Mouse (Mus musculus): ENCODE measurements at regions not wholly inside any gene's neighbourhood (a gene's known extent, or its start where the extent isn't known, plus 50 kb on each side); places are given as distances from the start of the nearest gene placed in this dataset.

DNA sequence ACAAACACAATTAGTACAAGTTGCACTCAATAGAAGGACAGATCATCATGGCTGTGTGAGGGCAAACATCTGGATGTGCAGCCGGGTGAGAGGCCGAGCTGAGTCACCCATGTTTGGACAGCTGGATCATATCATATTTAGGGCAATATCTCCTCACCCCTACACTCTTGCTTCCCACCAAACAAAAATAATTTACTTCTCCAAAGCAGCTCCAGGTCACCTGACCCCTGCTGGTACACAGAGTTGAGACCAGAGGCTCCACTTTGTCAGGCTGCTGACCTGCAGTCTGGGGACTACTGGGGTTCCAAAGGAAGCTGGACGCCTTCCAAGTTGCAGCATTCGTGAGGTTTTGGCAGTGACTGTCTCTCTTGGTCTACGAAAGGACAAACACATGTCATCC lies 186.3 kb downstream of the Usp46 start:
- Histone ChIP-seq H3K27ac (replicated peaks) (no peak overlapping the region), H3K4me3 (replicated peaks) (no peak overlapping the region), H3K9me3 (replicated peaks) (no peaks in the 10 kb centered on the region), H3K4me2 (no peak overlapping the region), H3K4me1 (peaks cover 7% of the 10 kb centered on the region; the same call in 1 of the 2 replicates), H3K9ac (replicated peaks) (no peak overlapping the region), H3K27me3 (replicated peaks) (no peaks in the 10 kb centered on the region), H3K36me3 (no peaks in the 10 kb centered on the region)
- no peak for ATAC-seq (ENCODE audit: low FRiP score)
- WGBS = 70% methylated on average over 5 of the region's 5 CpGs

- 13% methylated on average over 12 of the region's 12 CpGs for WGBS
- H3K4me3 ChIP-seq (replicated peaks) = no peak overlapping the region
- H3K9ac ChIP-seq (replicated peaks) = no peak overlapping the region
- H3K9me3 ChIP-seq (replicated peaks) = no peaks in the 10 kb centered on the region
- peak overlapping the region; percentile 43 for H3K4me2 ChIP-seq
- no peak for ATAC-seq (ENCODE audit: low FRiP score)
- H3K4me1 ChIP-seq = peaks cover 7% of the 10 kb centered on the region; the same call in 1 of the 2 replicates
- H3K27me3 ChIP-seq (replicated peaks) = no peaks in the 10 kb centered on the region
- no peak overlapping the region for H3K27ac ChIP-seq (replicated peaks)
- no peaks in the 10 kb centered on the region for H3K36me3 ChIP-seq
These were observed 183.2 kb downstream of the Usp46 start for GRCm38 (mm10) chr5:73884998-73885397.

GRCm38 (mm10) chr5:73885691-73886090 lies 182.5 kb downstream of the Usp46 start:
- Histone ChIP-seq H3K27me3 (replicated peaks) (no peaks in the 10 kb centered on the region), H3K9ac (replicated peaks) (no peak overlapping the region), H3K9me3 (replicated peaks) (no peaks in the 10 kb centered on the region), H3K4me2 (no peak overlapping the region), H3K36me3 (no peaks in the 10 kb centered on the region), H3K4me1 (peaks cover 7% of the 10 kb centered on the region; the same call in 1 of the 2 replicates), H3K4me3 (replicated peaks) (no peak overlapping the region), H3K27ac (replicated peaks) (no peak overlapping the region)
- ATAC-seq (ENCODE audit: low FRiP score) = no peak
- whole genome bisulfite sequencing = 95% methylated on average over 1 of the region's 1 CpGs

- WGBS = 60% methylated on average over 8 of the region's 8 CpGs
- ATAC-seq (ENCODE audit: low FRiP score) = no peak
- H3K27ac ChIP-seq (replicated peaks) = no peak overlapping the region
- no peak overlapping the region for H3K9ac ChIP-seq (replicated peaks)
- peaks cover 7% of the 10 kb centered on the region; the same call in 1 of the 2 replicates for H3K4me1 ChIP-seq
- no peak overlapping the region for H3K4me3 ChIP-seq (replicated peaks)
- H3K36me3 ChIP-seq = no peaks in the 10 kb centered on the region
- no peak overlapping the region for H3K4me2 ChIP-seq
- H3K9me3 ChIP-seq (replicated peaks) = no peaks in the 10 kb centered on the region
- H3K27me3 ChIP-seq (replicated peaks) = no peaks in the 10 kb centered on the region
These were observed 180.8 kb downstream of the Usp46 start for GRCm38 (mm10) chr5:73887306-73887958.

DNA sequence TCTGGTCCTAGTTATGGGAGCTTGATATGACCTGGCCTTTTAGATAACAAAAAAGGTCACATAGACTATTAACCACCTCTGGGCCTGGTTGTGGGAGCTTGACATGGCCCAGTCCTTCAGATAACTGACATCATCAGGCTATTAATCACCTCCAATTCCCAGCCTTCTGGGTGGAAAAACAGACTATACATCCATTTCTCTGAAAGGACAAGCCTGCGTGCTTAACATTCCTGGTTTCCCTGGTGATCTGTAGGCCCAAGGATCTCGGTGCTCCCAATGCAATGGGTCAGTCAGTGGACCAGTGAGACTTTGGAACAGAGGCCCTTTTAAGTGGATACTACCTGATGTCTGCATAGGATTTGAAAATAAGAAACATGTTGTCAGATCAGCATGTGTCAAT lies 179.8 kb downstream of the Usp46 start:
- Histone ChIP-seq H3K36me3 (no peaks in the 10 kb centered on the region), H3K4me1 (peaks cover 7% of the 10 kb centered on the region; the same call in 1 of the 2 replicates), H3K27ac (replicated peaks) (no peak overlapping the region), H3K4me3 (replicated peaks) (no peak overlapping the region), H3K9me3 (replicated peaks) (no peaks in the 10 kb centered on the region), H3K4me2 (no peak overlapping the region), H3K27me3 (replicated peaks) (no peaks in the 10 kb centered on the region), H3K9ac (replicated peaks) (no peak overlapping the region)
- WGBS = 47% methylated on average over 2 of the region's 2 CpGs
- no peak for ATAC-seq (ENCODE audit: low FRiP score)

DNA sequence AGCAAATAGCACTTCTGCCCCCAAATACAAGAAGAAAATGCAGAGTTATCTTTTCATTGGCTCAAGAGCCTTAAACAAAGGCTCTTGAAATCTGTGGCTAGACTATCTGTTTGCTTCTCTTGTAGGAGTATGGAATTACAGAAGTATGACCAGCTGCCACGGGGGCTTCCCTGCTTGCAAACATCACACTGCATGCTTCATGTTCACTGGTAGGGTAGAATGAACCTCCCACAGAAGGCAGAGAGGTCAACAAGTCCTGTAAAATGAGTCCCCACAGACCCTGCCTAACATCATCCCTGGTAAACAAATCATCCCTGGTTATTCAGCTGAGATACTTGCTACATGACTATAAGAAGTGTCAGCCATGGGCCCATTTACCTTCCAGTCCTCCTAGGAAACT lies 178.9 kb downstream of the Usp46 start:
- Histone ChIP-seq H3K4me2 (no peak overlapping the region), H3K4me3 (replicated peaks) (no peak overlapping the region), H3K27me3 (replicated peaks) (no peaks in the 10 kb centered on the region), H3K27ac (replicated peaks) (no peak overlapping the region), H3K9me3 (replicated peaks) (no peaks in the 10 kb centered on the region), H3K36me3 (no peaks in the 10 kb centered on the region), H3K9ac (replicated peaks) (no peak overlapping the region), H3K4me1 (peaks cover 7% of the 10 kb centered on the region; the same call in 1 of the 2 replicates)
- 90% methylated on average over 1 of the region's 1 CpGs for WGBS
- ATAC-seq (ENCODE audit: low FRiP score) = no peak

DNA sequence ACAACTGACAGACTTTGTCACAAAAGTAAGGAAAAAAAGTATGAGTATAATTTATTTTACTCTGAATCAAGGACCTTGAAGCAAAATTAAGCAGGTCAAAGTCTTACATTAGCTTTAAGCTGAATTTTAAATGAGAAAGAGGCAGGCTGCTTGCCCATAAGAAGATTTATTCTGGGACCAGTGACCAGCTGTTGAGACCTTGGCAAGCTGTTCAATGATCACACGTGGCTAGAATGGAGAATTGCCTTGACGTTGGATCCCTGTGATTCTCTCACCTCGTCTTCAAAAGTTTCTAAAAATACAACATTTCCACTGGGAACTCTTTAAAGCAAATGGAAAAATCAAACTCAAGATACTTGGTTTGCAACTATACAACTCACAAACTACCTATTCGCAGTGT lies 177.3 kb downstream of the Usp46 start:
- H3K9me3 ChIP-seq (replicated peaks) = no peaks in the 10 kb centered on the region
- H3K4me1 ChIP-seq = no peaks in the 10 kb centered on the region
- no peak overlapping the region for H3K4me2 ChIP-seq
- H3K9ac ChIP-seq (replicated peaks) = no peak overlapping the region
- H3K27ac ChIP-seq (replicated peaks) = no peak overlapping the region
- ATAC-seq (ENCODE audit: low FRiP score) = no peak
- H3K27me3 ChIP-seq (replicated peaks) = no peaks in the 10 kb centered on the region
- H3K4me3 ChIP-seq (replicated peaks) = no peak overlapping the region
- H3K36me3 ChIP-seq = no peaks in the 10 kb centered on the region
- 72% methylated on average over 4 of the region's 4 CpGs for WGBS

DNA sequence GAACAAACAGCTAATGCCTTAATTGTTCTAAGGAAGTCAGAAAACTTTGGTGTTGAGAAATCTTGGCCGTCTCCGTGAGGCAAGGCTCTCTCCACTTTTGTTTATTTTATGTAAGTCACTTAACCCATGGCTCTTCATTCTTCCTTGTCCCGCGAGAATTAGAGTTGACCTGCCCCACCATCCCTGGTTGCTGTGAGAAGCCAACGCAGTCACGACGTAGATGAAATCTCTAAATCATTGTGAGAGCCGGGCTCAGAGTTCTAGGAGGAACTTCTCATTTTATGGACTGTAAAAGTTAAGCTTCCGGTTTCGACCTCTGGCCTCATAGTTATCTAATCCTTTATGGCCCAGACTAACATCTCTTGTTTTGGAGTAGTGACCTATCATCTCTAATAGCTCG lies 176.6 kb downstream of the Usp46 start:
- Histone ChIP-seq H3K4me1 (no peaks in the 10 kb centered on the region), H3K9me3 (replicated peaks) (no peaks in the 10 kb centered on the region), H3K9ac (replicated peaks) (no peak overlapping the region), H3K27ac (replicated peaks) (no peak overlapping the region), H3K36me3 (no peaks in the 10 kb centered on the region), H3K27me3 (replicated peaks) (no peaks in the 10 kb centered on the region), H3K4me3 (replicated peaks) (no peak overlapping the region), H3K4me2 (no peak overlapping the region)
- no peak for ATAC-seq (ENCODE audit: low FRiP score)
- WGBS = 87% methylated on average over 11 of the region's 11 CpGs

GRCm38 (mm10) chr5:73892440-73893225 lies 175.6 kb downstream of the Usp46 start:
- Histone ChIP-seq H3K36me3 (no peaks in the 10 kb centered on the region), H3K4me3 (replicated peaks) (no peak overlapping the region), H3K27ac (replicated peaks) (no peak overlapping the region), H3K9me3 (replicated peaks) (no peaks in the 10 kb centered on the region), H3K27me3 (replicated peaks) (no peaks in the 10 kb centered on the region), H3K4me1 (no peaks in the 10 kb centered on the region), H3K4me2 (no peak overlapping the region), H3K9ac (replicated peaks) (no peak overlapping the region)
- no peak for ATAC-seq (ENCODE audit: low FRiP score)
- 66% methylated on average over 4 of the region's 4 CpGs for WGBS

GRCm38 (mm10) chr5:73895186-73895585 lies 173.0 kb downstream of the Usp46 start:
- Histone ChIP-seq H3K4me1 (no peaks in the 10 kb centered on the region), H3K4me3 (replicated peaks) (no peak overlapping the region), H3K36me3 (no peaks in the 10 kb centered on the region), H3K9ac (replicated peaks) (no peak overlapping the region), H3K9me3 (replicated peaks) (no peaks in the 10 kb centered on the region), H3K4me2 (no peak overlapping the region), H3K27ac (replicated peaks) (no peak overlapping the region), H3K27me3 (replicated peaks) (no peaks in the 10 kb centered on the region)
- ATAC-seq (ENCODE audit: low FRiP score) = no peak
- 94% methylated on average over 5 of the region's 5 CpGs for WGBS

DNA sequence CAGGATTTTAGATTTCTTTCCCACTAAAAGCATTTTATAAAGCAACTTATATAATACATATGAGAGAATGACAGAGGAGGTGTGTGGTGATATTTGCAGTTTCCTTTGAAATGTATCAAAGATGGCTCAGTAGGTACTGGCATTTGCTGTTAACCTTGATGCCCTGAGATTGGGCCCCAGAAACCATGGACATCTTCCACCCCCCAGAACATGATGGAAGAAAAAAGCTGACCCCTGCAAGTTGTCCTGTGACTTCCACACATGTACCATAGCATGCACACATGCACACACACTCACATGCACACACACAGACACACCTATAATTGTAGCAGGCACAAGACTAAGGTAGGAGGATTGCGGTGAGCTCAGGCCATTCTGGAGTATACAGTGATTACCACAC lies 171.4 kb downstream of the Usp46 start:
- no peaks in the 10 kb centered on the region for H3K4me1 ChIP-seq
- H3K36me3 ChIP-seq = no peaks in the 10 kb centered on the region
- no peak for ATAC-seq (ENCODE audit: low FRiP score)
- WGBS = 98% methylated on average over 1 of the region's 1 CpGs
- H3K4me3 ChIP-seq (replicated peaks) = no peak overlapping the region
- H3K9ac ChIP-seq (replicated peaks) = no peak overlapping the region
- no peaks in the 10 kb centered on the region for H3K27me3 ChIP-seq (replicated peaks)
- H3K9me3 ChIP-seq (replicated peaks) = no peaks in the 10 kb centered on the region
- H3K4me2 ChIP-seq = no peak overlapping the region
- H3K27ac ChIP-seq (replicated peaks) = no peak overlapping the region

DNA sequence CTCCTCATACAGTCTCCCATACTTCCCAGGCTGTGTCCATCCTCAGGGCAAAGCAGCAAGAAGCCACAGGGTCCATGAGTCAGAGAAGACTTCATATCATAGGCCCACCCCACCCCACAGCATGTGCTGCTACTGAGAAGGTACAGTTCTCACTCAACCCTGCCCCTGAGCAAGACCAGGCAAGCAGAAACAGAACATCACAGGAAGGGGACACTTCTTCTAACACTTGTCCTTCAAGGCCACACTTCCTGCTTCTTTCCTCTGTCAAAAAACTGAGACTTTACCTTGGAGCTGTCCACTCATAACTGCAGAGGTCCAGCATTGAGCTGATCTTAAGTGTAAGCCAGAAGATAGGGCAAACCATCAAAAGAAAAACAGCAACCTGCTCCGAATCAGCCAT lies 166.6 kb downstream of the Usp46 start:
- Histone ChIP-seq H3K27ac (replicated peaks) (no peak overlapping the region), H3K4me2 (no peak overlapping the region), H3K9me3 (replicated peaks) (no peaks in the 10 kb centered on the region), H3K4me1 (peaks cover 13% of the 10 kb centered on the region; the same call in 1 of the 2 replicates), H3K9ac (replicated peaks) (no peak overlapping the region), H3K4me3 (replicated peaks) (no peak overlapping the region), H3K36me3 (no peaks in the 10 kb centered on the region), H3K27me3 (replicated peaks) (no peaks in the 10 kb centered on the region)
- 73% methylated on average over 1 of the region's 1 CpGs for WGBS
- ATAC-seq (ENCODE audit: low FRiP score) = no peak
